Mouse (Mus musculus): ENCODE results near the gene Pax8.

Gene Pax8

DNA sequence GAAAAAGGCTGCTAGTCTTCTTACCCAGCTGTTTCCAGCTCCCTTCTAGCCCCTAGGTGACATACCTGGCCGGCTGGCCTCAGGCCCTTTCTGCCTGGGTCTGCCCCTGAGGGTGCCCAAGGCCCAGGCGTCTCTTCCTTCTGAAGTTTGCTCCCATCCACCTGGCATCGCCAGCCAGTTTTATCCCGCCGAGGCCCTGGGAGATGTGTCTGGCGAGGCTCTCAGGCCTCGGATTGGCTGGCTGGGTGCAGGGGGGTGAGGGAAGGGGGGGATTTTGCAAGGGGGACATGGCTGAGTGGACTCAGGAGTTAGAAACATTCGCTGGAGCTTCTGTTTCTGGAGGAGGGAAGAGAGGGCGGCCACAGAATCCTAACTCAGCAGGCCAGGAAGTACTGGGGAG lies at the start of gene Pax8:
Pax8 (minus strand) TSS at position 180 of the 400 bp plus-strand sequence.
- no peak for DNase-seq (ENCODE audit: low spot score)

DNA sequence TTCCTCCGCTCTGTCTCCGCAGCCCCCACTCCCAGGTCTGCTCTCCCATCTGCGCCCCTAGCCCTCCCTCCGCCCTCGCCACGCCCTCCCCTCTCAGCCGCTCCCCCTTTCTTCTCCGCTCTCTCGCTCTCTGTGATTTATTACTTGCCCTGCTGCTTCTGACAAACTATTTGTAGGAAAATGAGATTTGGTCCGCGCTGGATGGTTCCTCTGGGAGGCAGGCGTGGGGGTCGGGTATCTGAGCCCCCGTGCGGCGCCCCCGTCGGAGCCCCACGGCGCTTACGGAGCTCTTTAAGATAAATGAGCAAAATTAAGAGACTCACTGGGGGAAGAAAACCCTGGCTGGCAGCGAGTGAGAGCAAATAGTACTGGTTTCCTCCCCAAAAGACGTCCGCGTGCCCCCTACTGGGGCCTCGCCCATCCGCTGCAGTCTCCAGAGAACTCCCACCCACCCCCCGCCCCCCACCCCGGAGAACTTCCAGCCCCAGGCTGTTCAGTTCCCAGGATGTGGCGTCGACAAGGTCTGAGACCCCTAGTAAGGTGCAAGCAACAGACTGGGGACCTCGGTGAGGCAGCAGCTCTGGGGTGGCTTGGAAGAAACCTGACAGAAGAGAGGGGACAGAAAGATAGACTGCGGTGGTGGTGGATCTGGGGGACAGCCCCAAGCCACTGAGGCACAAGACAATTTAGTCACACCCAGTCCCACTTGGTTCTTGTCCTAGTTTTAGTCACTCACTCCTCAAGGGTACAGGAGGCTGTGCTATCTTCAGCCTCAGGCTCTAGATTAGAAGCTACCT lies 46.2 kb upstream of the Pax8 start:
- no peak for DNase-seq (ENCODE audit: low spot score)

DNA sequence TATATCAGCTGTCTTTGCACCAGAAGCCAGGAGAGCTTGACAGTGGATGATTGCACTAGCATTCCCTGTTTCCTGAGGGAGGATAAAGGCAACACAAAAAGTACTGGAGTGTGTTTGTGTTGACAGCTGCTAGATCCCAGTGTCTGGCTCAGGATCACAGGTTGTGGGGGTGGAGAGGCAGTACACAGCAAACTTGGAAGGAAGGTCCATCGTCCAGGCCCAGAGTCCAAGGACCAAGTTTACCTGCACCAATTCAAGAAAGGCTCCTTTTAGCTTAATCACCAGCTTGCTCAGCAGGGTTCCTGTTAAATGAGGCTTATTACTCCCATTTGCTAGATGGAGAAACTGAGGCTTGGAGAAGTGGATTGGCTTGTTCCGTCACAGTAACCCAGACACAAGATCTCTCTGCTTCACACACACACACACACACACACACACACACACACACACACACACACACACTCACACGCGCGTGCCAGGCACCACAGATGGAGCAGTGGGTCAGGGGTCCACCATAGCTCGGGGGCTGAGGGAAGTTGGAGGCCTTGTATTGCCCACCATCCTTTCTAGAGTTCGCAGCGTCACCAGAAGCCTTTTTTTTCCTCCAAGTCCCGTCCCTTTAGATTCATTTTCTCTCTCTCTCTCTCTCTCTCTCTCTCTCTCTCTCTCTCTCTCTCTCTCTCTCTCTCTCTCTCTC lies 45.3 kb upstream of the Pax8 start:
- DNase-seq (ENCODE audit: low spot score) = no peak

DNA sequence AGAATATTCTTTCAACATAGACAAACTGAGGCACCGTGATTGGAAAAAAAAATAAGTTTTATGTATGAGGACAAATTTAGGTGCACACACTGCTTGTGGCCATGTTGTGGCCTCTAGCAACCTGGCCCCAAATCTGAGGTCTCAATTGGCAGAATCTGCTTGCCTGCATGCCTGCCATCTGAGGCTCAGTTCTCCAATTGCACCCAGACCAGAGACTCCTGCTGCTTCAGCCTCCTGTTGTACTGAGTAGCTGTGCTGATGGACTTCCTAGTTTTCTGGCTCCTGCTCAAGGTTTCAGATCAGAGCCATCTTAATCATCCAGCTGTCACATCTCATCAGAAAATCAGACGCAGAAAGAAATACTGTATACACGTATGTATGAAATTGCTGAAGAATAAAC lies 41.5 kb upstream of the Pax8 start:
- DNase-seq (ENCODE audit: low spot score) = no peak

DNA sequence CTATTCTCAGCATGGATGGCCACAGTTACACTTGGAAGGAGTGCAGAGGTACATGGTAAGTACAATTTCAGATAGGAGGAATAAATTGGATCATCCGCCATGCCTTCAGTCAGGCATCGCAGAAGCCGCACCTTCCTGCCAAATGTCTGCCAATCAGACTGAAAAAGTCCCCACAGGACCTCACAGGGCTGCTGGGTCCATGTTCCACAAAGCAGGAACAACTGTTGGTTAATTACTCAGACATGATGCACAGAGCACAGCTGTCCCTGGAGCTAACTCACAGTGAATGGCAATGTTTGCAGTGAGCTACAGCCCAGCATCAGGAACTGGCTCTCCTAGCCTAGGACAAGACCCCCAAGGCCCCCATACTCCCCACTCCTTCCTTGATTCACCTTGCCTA lies 32.0 kb upstream of the Pax8 start:
- no peak for DNase-seq (ENCODE audit: low spot score)

DNA sequence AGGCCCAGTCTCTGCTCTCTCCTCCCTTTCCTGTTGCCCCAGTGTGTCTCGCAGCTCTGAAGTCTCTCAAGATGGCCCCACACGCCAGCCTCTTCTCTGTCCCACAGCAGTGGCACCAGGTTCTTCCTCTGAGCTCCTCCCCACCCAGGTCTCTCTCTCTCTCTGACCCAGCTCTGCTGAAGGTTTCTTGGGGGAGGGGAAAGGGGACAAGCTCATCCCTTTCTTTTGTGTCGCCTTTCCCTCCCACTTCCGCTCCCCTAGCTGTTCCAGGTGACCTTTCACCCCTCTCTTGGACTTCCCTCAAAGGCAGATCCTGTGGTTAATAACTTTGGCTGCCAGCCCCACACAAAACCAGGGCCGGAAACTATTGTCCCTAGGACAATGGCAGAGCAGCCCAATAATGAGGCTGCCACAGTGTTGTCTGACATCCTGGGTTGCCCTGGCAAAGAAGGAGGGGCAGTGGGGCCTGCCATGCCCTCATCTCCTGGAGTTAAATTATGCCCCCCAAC lies 27.6 kb upstream of the Pax8 start:
- no peak for DNase-seq (ENCODE audit: low spot score)

DNA sequence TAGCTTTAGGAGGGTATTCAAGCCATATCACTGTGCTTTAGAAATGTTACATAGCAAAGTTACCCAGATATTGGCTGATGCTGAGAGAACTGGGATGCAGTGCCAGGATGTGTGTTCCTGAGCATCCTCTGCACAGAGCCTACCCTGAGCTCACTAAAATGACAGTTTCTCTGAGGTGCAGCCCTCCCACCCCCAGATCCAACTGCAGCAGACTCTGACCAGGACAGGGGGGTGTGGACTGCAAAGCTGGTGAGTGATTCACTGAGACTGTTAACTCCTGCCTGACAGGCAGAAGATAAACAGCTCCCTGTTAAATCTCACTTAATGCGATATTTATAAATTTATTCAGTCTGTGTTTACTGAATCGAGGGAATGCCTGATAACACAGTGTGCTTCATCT lies 25.5 kb upstream of the Pax8 start:
- DNase-seq (ENCODE audit: low spot score) = no peak

DNA sequence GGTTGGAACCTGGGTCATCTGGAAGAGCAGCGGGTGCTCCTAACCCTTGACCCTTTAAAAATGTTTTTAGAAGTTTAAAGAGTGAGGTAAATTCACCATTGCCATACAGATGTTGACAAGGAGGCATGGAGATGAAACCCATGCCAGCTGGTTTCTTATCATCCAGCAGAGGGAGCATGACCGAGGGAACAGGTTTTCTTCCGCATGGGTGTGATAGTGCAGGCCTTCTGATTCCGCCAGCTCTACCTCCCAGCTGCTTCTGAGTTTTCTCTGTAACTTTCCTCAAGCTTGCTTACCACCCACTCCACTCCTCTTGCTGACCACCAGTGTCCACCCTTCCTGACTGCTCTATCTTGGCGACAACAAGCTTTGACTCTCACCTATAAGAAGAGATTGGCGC lies 15.2 kb upstream of the Pax8 start:
- DNase-seq (ENCODE audit: low spot score) = no peak

DNA sequence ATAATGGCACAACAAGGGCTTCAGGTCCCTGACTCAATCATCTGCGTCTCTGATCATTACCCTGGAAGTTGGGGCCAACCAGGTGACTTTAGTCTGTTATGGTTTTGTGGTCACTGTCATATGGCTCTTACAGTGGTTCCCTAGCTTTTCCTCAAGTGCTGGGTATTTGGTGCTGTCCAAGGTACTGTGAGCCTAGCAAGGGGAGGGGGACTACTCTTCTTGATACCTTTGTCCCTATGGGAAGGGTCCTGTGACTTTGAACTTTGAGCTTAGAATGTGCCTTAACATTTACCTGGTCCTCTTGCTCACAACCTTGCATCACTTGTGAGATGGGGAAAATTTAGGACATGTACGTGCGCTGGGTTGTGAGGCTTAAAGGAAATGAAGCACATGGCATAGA lies 13.3 kb upstream of the Pax8 start:
- no peak for DNase-seq (ENCODE audit: low spot score)

DNA sequence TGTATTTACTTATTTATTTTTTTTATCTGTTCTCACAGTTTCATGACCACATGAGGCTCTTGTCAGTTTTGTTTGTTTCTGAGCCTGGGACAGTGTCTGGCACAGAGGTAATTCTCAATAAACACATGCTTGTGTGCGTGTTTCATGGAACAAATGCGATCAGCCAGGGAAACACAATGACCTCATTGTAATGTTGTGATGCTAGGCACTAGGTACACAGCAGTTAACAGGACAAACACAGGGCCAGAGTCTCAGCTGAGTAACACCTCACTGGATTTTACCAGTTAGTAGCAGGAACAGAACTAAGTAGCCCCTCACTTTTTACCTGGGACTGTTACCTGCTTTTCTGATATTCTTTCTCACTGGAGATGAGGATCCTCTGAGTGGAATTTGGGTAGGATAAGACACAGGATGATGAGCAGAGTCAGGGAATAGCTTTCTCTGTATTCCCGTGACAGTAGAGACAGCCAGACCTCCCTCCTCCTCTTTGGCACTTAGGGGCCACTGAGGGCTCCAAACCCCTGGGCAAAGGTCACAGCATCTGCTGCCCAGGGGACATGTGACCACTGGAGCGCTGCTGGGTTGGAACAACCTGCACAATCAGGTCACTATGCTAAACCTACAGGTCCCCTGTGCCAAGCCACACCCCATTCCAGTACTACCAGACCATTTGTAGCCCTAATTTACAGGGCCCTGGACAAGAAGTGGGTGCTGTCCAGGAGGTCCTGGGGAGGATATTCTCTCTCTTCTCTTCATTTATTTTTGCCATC lies 11.8 kb upstream of the Pax8 start:
- DNase-seq (ENCODE audit: low spot score) = no peak

DNA sequence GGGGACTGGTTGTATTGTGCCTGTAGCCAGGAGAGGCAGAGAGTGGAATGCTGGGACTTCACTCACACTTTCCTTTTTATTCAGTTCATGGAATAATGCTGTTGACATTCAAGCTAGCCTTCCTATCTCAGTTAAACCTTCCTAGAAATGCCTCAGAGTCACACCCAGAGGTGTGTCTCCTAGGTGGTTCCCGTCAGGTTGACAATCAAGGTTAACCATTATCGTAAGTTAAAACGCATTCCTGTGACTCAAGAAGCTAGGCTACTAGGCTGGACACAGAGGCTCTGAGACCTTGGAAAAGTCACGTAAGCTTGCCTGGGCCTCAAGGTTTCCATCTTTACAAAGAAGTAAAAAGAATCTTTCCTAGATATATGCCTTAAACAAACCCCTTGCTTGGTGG lies 10.0 kb upstream of the Pax8 start:
- no peak for DNase-seq (ENCODE audit: low spot score)

DNA sequence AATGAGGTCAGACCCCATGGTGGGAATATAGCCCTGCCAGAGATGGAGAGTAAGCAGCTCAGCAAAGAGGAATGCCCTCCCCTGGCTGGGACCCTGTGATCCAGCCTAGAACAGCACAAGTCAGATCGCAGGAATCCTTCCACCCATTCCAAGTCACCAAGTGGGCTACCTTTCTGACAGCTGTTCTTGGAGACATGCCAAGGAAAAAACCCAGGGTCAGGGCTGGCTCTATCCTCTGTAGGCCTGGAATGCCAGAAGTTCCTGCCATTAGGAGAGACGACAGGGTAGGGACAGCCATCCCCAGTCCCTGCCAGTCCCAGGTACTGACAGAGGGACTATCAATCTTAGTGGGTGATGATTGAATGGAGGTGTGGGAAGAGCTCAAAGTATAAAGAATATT lies 4.5 kb upstream of the Pax8 start:
- no peak for DNase-seq (ENCODE audit: low spot score)

DNA sequence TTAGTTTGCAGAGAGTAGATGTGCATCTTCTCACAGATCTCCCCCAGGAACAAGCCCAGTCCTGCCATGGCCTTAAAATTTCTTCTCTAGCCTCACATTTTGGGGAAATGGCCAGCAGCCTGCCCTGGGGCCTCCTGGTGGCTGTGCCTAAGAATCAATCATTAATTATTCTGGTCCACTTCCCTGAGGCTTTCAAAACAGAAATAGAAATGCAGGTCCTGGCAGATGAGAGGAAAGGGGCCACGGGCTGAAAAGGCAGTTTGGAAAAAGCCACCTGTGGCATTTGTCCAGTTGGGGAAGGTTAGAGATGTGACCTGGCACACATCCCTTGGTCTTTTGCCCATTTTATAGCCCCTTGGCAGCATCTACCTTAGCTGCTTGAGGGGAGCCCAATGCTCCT lies 3.8 kb upstream of the Pax8 start:
- DNase-seq (ENCODE audit: low spot score) = no peak

DNA sequence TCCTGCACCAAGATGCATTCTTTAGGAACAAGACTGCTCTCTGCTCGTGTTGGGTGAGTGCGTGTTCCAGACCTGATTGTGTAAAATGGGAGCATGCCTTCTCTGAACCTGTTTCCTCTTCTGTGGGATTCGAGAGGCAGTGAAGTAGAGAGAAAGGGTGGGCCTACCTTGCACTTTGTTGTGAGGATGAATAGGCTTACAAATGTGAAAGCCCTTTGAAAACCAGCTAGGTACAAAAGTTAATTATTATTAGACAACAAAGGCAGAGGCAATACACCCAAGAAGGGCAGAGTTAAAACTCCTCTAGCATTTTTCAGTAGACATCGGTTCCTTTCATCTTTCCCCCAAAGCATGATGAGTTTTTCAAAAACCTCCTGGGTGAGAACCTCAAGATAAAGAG lies 3.2 kb upstream of the Pax8 start:
- DNase-seq (ENCODE audit: low spot score) = no peak

DNA sequence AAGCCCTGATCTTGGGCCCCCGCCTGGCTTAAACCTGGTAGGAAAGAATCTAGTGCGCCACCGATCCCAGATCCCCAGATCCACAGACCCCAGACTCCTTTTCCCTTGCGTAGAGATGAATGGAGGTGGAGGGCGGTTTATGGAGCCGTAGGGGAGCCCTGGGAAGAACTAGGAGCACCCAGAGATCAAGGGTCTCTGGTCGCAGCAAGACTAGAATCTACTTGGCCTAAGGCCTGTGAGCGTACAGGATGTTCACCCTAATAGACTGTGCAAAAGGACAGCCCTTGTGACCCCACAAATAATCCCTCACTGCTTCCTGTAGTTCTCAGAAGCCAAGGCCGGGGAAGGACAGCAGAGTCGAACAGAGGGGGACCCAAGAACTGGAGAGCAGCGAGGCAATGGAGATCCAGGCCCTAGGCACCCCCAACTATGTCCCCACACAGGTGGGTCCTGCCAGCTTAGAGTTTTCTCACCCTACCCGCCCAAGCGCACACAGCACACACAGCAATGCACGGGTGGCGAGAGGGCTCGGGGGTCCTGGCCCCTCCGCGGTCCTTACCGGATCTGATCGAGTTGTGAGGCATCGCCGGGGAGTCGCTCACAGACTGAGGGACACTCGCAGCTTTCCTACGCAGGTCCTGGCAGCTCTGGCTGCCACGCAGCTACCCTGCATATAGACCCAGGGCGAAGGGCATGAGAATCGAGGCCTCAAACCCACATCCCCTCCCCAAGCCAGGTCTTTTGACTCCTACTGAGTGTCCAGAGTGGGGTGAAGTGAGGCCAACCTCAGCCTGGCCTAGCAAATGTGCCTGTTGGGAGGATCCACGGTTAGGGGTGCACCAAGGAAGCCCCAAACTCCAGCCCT lies 653 bp downstream of the Pax8 start:
- no peak for DNase-seq (ENCODE audit: low spot score)

DNA sequence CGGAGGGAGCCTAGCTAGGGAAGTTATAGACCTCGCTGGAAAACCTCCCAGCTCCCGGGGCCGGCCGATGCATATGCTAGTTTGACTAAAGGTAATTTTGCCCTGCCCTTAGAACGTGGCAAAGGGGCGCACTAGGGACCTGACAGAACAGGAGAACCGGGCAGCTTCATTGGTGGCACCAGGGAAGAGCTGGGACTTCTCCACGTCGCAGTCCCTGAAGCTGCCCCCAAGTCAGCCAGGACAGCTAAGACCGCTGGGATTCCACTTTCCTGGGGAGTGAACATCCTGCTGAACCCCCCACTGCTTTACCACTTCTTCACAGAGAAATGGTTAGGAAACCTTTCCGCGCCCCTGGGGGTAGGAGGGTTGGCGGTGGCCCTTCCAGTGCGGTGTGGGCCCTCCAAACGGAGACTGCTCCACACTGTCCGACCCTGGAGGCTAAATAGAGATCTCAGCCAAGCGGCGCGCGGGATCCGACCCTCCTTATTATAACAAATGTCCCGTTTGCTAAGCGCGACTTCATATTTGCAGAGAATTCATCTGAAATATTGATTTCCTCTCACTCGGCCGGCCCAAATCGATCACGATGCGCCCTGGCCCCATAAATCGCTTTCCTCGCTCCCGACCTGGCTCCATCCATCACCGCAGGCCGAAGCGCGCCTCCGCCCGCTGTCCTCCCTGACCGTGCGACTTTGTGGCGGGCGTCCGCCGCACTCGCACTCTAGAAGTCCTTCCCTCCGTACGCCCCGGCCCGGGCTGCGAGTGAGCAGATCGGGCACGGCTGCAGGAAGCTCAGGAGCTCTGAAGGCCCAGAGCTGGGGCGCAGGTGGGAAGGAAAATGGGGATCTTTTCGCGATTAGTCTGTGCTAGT lies 1.5 kb downstream of the Pax8 start:
- no peak for DNase-seq (ENCODE audit: low spot score)

DNA sequence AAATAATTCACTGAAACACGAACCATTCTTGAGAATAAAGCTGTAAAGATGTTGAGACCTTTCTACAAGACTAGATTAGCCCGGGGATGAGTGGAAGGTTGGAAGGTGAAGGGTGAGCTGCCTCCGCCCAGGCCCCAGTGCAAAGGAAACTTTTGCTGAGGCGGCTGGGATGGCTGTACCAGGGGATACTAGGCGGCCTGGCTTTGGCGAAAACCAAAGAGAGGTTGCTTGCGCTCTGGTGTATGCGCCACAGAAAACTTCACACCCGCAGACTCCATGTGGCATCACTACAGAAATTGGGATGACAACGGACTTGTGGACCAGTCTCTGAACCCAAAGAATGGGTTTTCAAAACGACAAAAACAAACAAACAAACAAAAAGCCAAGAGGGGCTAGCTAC lies 2.7 kb downstream of the Pax8 start:
- no peak for DNase-seq (ENCODE audit: low spot score)

DNA sequence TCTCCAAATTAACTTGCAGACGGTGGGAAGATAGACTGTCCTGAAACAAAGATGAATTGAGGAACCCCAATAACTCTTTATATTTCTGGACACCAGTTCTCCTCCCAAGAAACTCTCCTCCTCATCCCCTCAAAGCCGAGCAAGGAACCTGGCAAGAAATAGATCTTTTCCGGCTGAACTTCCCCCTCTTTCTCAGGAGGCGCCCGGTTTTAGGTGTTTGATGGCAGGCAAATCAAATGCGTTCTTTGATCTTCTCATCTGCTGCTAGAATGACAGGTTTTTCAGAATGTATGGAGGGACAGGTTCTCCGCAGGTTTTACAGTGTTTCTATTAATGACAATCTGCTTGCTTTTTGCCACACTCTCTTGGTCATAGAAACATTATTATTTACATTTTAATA lies 3.3 kb downstream of the Pax8 start:
- DNase-seq (ENCODE audit: low spot score) = no peak

DNA sequence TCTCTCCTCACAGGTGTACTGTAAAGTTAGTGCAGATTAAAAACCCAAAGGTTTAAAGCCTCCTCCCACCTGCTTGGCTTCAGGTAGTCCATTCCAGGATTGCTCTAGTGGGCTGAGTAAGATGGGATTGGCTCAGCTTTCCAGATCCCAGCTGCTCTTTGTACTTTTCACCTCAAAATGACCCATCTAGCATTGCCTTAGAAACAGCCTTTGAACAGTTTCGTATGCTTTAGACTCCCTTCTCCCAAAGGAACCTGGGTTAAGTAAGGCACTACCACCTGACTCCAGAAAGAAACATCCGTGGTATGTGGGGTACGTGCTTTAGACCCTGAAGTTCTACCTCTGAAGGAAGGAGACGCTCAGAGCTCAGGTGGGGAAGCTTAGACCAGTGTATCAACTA lies 6.3 kb downstream of the Pax8 start:
- no peak for DNase-seq (ENCODE audit: low spot score)

DNA sequence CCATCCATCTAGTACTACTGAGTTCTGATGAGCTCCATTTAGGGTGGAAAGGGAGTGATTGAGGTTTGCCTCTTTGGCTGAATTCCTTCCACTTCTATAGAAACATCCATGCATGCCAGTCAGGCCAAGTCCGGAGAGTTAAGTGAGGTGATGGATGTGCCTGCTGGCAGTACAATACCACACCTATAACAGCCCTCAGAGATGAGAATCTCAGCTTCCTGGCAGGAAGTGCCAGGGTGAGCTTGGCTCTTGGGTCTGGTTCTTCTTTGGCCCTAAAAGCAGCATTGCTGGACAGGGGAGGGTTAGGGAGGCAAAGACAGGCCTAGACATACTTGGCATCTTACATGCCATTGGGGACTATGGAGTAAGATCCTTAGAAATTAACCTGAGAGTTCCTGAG lies 7.0 kb downstream of the Pax8 start:
- DNase-seq (ENCODE audit: low spot score) = no peak

DNA sequence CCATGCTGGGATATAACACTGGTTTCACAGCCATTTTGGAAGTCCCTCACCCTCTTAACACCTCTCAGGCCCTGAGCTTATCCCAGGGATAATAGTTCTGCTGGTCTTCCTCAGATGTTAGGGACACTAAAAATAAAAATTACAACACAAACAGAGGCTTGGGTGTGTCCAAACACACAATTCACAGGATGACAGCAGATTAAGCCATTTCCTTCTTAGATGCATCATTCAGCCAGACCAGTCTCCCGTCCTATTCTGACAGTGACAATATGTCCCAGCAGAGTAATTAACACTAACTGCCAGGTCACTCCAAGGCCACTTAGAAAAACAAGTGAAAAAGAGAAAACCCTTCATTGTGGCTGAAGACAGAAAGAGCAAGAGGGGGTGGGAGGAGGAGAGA lies 8.2 kb downstream of the Pax8 start:
- no peak for DNase-seq (ENCODE audit: low spot score)

All from T-cell, adult 2 months (primary cell).